Mouse (Mus musculus): Measurements from ENCODE around the gene Ivd. TPM values are rescaled to one million over a fixed set of nuclear protein-coding genes. Genes with fewer than 3 reads are reported as not detected.

Ivd gene
- polyA plus RNA-seq, 1 experiment from 2014 or later = 36.8 TPM

- no peaks in the 10 kb centered on the region for H3K27me3 ChIP-seq
- in situ Hi-C loops (cut with MboI; ENCODE audit: low pct_unique_long_range_greater_than_20kb) = no loop called here
- ATAC-seq = peak; percentile 82
- ChIA-PET POLR2A (interaction anchor here (1.1 kb wide), 1 partner anchor 24 kb away, joined by 3 read pairs; no protein-coding TSS in a partner anchor), CTCF (no interaction called here)
- no peak for TF ChIP-seq CTCF (IDR thresholded peaks at IDR 0.05)
- no peak for DNase-seq (ENCODE audit: low read depth, low spot score)
Measured at GRCm38 (mm10) chr2:118926361-118926997, 64.7 kb downstream of the Ivd start, which contains the start of gene Chst14. Chst14 (plus strand) TSS chr2:118926496.

DNA sequence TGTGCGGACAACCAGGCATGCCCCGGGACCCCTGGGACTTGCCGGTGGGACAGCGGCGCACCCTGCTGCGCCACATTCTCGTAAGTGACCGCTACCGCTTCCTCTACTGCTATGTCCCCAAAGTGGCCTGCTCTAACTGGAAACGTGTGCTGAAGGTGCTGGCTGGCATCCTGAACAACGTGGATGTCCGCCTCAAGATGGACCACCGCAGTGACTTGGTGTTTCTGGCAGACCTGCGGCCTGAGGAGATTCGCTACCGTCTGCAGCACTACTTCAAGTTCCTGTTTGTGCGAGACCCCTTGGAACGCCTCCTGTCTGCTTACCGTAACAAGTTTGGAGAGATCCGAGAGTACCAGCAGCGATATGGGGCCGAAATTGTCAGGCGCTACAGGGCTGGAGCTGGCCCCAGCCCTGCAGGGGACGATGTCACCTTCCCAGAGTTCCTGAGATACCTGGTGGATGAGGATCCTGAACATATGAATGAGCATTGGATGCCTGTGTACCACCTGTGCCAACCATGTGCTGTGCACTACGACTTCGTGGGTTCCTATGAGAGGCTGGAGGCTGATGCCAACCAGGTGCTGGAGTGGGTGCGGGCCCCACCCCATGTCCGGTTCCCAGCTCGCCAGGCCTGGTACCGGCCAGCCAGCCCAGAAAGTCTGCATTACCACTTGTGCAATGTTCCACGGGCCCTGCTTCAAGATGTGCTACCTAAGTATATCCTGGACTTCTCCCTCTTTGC, 65.4 kb downstream of the Ivd start:
- ATAC-seq = no peak

More for the DNA sequence above, 65.4 kb downstream of the Ivd start:
- H3K27me3 ChIP-seq = no peaks in the 10 kb centered on the region
- in situ Hi-C loops (cut with MboI; ENCODE audit: low pct_unique_long_range_greater_than_20kb) = no loop called here
- TF ChIP-seq CTCF (IDR thresholded peaks at IDR 0.05) = no peak
- CTCF ChIA-PET = no interaction called here
- POLR2A ChIA-PET = no interaction called here
- no peak for DNase-seq (ENCODE audit: low read depth, low spot score)

Other genes with a start within 250 kb of the Ivd start
- gene Pak6, start 198.7 kb upstream of the Ivd start, polyA plus RNA-seq (2021) = 0.15 TPM
- gene Ankrd63, start 158.0 kb upstream of the Ivd start, polyA plus RNA-seq (2021) = 0.01 TPM
- gene Plcb2, start 133.5 kb upstream of the Ivd start, polyA plus RNA-seq (2021) = 0.03 TPM
- gene Inafm2, start 116.2 kb upstream of the Ivd start, polyA plus RNA-seq (2021) = 25.9 TPM
- gene Ccdc9b, start 99.3 kb upstream of the Ivd start, polyA plus RNA-seq (2021) = 31.5 TPM
- not detected for gene Phgr1, start 89.2 kb upstream of the Ivd start, polyA plus RNA-seq (2021)
- 0.03 TPM for gene Disp2, start 82.2 kb upstream of the Ivd start, polyA plus RNA-seq (2021)
- 64.4 TPM for gene Knstrn, start 48.0 kb upstream of the Ivd start, polyA plus RNA-seq (2021)
- gene Bahd1, start 38.4 kb downstream of the Ivd start, polyA plus RNA-seq (2021) = 22.9 TPM
- gene Chst14, start 64.5 kb downstream of the Ivd start, polyA plus RNA-seq (2021) = 32.3 TPM
- 26.6 TPM for gene Ccdc32, start 167.4 kb downstream of the Ivd start, polyA plus RNA-seq (2021)
- gene Rpusd2, start 172.8 kb downstream of the Ivd start, polyA plus RNA-seq (2021) = 5.2 TPM
- gene Knl1, start 185.2 kb downstream of the Ivd start, polyA plus RNA-seq (2021) = 9.3 TPM

All from Patski (cell line).